Mouse (Mus musculus) midbrain, embryonic 15.5 days (tissue): ENCODE measurements at regions not wholly inside any gene's neighbourhood (a gene's known extent, or its start where the extent isn't known, plus 50 kb on each side); places are given as distances from the start of the nearest gene placed in this dataset.

ENCODE experiments used
- ATAC-seq: fragments of 200-750 bp; cut with Nextera tagmentation; replicated peaks from 2 replicates; pipeline ENCODE4 v1.8.0; 2017; ENCODE audit warnings: moderate TSS enrichment
- H3K27ac ChIP-seq: fragments of 300-500 bp; sonication (generic); 2 replicates; pipeline ENCODE4 v1.5.1; 2015; ENCODE audit warnings: mild to moderate bottlenecking, inconsistent platforms
- H3K27me3 ChIP-seq: fragments of 300-500 bp; sonication (generic); replicated peaks from 2 replicates; pipeline ENCODE4 v1.6.1; 2015; ENCODE audit warnings: inconsistent platforms
- H3K36me3 ChIP-seq: fragments of 300-500 bp; sonication (generic); replicated peaks from 2 replicates; pipeline ENCODE4 v1.6.1; 2015; ENCODE audit warnings: inconsistent platforms
- H3K4me1 ChIP-seq: fragments of 300-500 bp; sonication (generic); 2 replicates; pipeline ENCODE4 v1.6.1; 2015; ENCODE audit warnings: inconsistent platforms
- H3K4me2 ChIP-seq: fragments of 300-500 bp; sonication (generic); 2 replicates; pipeline ENCODE4 v1.6.1; 2015; ENCODE audit warnings: inconsistent platforms, mild to moderate bottlenecking, moderate library complexity
- H3K4me3 ChIP-seq: fragments of 300-500 bp; sonication (generic); 2 replicates; pipeline ENCODE4 v1.5.1; 2015; ENCODE audit warnings: mild to moderate bottlenecking, inconsistent platforms
- H3K9ac ChIP-seq: fragments of 300-500 bp; sonication (generic); 2 replicates; pipeline ENCODE4 v1.6.1; 2015; ENCODE audit warnings: mild to moderate bottlenecking, inconsistent platforms
- H3K9me3 ChIP-seq: fragments of 300-500 bp; sonication (generic); 2 replicates; pipeline ENCODE4 v1.6.1; 2016; ENCODE audit warnings: inconsistent platforms
- WGBS: fragments of 180-500 bp; shearing (Covaris S2); methylation state at CpG from one replicate; pipeline ENCODE4 v1.1.7; 2015; ENCODE audit warnings: mixed read lengths; 5-methylcytosine and 5-hydroxymethylcytosine counted together

DNA sequence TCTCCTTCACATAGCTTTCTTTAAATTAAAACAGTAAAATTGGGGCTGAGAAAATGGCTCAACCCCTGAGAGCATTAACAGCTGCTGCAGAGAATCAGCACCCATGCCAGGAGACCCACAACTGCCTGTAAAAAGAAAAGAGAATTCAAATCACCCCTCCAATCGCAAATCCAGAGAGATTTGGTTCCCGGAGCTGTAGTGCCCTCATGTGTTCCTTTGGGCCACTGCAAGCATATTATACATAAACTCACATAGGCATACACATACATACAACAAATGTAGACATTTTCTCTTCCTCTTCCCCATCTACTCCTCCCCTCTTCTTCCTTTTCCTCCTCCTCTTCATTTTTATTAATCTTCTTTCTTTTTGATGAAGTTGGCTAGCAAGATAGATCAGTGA, 616.5 kb downstream of the Dok5 start:
- no peaks in the 10 kb centered on the region for H3K27me3 ChIP-seq
- no peak overlapping the region for H3K4me2 ChIP-seq
- ATAC-seq = no peak
- no peak overlapping the region for H3K9ac ChIP-seq
- H3K4me3 ChIP-seq = no peak overlapping the region
- WGBS = 89% methylated on average over 2 of the region's 2 CpGs
- no peaks in the 10 kb centered on the region for H3K36me3 ChIP-seq
- peaks cover 7% of the 10 kb centered on the region for H3K4me1 ChIP-seq
- no peak overlapping the region for H3K27ac ChIP-seq
- H3K9me3 ChIP-seq = no peaks in the 10 kb centered on the region

GRCm38 (mm10) chr2:171333816-171334757, 602.5 kb downstream of the Dok5 start:
- no peak overlapping the region for H3K4me3 ChIP-seq
- WGBS = 41% methylated on average over 14 of the region's 14 CpGs
- no peak for ATAC-seq
- H3K36me3 ChIP-seq = no peaks in the 10 kb centered on the region
- 0 out of 2 replicates have a peak overlapping the region, but pooled peaks have one; percentile 29 for H3K27ac ChIP-seq
- H3K27me3 ChIP-seq = no peaks in the 10 kb centered on the region
- H3K4me1 ChIP-seq = peaks cover 9% of the 10 kb centered on the region; the same call in 1 of the 2 replicates
- H3K4me2 ChIP-seq = no peak overlapping the region
- H3K9ac ChIP-seq = 0 out of 2 replicates have a peak overlapping the region, but pooled peaks have one; percentile 20
- no peaks in the 10 kb centered on the region for H3K9me3 ChIP-seq

DNA sequence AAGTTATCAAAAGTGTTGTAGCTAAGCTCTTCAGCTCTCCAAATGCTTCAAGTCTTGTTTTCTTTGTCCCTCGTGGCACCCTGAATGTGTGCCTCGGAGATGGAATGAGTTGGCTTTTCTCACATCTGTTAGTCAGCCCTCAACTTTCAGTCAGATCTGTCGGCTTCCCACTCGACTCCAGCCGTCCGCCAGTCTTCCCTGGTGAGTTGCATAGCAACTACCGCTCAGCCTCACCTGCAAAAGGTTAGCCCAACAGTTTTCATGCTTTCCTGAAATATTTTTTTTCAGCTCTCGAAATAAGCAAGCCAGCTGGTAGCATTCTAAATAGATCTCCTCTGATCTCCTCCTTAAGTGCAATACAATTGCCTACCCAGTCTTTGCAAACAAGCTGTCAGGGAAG, 601.2 kb downstream of the Dok5 start:
- no peaks in the 10 kb centered on the region for H3K9me3 ChIP-seq
- no peaks in the 10 kb centered on the region for H3K36me3 ChIP-seq
- H3K4me3 ChIP-seq = no peak overlapping the region
- WGBS = 82% methylated on average over 8 of the region's 8 CpGs
- H3K4me2 ChIP-seq = no peak overlapping the region
- no peak overlapping the region for H3K27ac ChIP-seq
- peaks cover 9% of the 10 kb centered on the region; the same call in 1 of the 2 replicates for H3K4me1 ChIP-seq
- no peak overlapping the region for H3K9ac ChIP-seq
- H3K27me3 ChIP-seq = no peaks in the 10 kb centered on the region
- ATAC-seq = no peak

DNA sequence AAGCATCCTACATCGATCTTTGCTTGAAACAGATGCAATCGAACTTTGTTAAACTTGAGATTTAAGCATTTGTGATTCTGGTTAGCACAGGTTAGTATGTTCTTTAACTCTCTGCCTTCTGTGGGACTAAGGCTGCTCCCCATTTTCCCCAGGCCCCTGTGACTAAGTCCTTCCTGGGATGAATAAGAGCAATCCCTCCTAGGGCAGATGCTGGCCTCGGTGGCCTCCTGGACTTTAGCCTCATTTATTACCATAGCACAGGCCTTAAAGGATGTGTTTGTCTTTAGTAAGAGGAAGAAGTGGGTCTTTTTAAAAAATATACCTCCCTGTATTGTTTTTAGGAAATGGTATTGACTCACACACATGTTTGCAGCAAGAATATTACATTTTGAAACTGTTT, 599.9 kb downstream of the Dok5 start:
- Histone ChIP-seq H3K9ac (no peak overlapping the region), H3K27ac (no peak overlapping the region), H3K36me3 (no peaks in the 10 kb centered on the region), H3K4me1 (peaks cover 9% of the 10 kb centered on the region; the same call in 1 of the 2 replicates), H3K4me2 (no peak overlapping the region), H3K27me3 (no peaks in the 10 kb centered on the region), H3K9me3 (no peaks in the 10 kb centered on the region), H3K4me3 (no peak overlapping the region)
- WGBS = 93% methylated on average over 3 of the region's 3 CpGs
- no peak for ATAC-seq

GRCm38 (mm10) chr2:171326909-171327308, 595.3 kb downstream of the Dok5 start:
- ATAC-seq = no peak
- no peak overlapping the region for H3K4me2 ChIP-seq

DNA sequence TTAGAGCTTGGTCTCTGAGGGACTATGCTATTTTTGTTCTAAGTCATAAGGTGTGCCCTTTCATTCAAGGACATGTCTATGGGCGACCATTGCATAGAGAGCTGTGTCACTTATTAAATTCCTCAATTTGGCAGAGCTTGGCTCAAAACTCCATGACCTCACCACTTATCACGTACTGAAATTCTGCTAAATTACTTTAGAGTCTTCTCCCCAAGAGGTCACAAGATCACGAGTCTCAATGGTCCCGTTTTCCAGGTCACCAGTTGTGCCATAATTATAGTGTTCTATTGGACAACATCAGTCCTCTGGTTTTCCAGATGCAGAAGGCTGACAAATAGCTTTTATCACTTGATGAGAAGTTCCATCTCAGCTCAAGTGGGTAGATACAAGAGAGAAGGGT, 576.9 kb downstream of the Dok5 start:
- Histone ChIP-seq H3K27me3 (no peaks in the 10 kb centered on the region), H3K4me3 (no peak overlapping the region), H3K27ac (no peak overlapping the region), H3K9ac (no peak overlapping the region), H3K4me2 (no peak overlapping the region), H3K4me1 (peaks cover 6% of the 10 kb centered on the region), H3K9me3 (no peaks in the 10 kb centered on the region), H3K36me3 (no peaks in the 10 kb centered on the region)
- WGBS = 81% methylated on average over 4 of the region's 4 CpGs
- ATAC-seq = no peak

More at GRCm38 (mm10) chr2:171326909-171327308, 595.3 kb downstream of the Dok5 start:
- Histone ChIP-seq H3K4me1 (no peaks in the 10 kb centered on the region), H3K9ac (no peak overlapping the region), H3K4me3 (no peak overlapping the region), H3K36me3 (no peaks in the 10 kb centered on the region), H3K27me3 (no peaks in the 10 kb centered on the region), H3K9me3 (no peaks in the 10 kb centered on the region), H3K27ac (no peak overlapping the region)
- WGBS = 68% methylated on average over 3 of the region's 3 CpGs

DNA sequence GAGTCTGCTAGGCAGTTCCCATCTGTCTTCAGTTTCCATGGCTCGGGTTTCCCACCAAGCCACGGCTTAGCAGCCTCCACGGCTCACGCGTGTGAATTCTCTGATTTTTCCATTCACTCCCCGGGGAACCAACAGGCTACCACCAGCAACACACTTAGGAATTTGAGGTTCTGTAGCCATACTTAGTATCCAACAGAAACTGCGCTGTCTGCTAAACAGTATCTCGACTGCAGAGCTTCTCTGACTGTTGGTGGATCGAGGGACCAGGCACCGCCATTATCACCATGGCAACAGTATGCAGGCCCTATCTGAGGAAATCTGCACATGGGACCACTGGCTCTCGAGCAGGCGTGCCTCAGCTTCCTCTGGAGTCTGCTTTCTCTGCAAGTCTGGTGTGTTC, 574.4 kb downstream of the Dok5 start:
- Histone ChIP-seq H3K4me1 (peaks cover 6% of the 10 kb centered on the region), H3K27ac (no peak overlapping the region), H3K9ac (no peak overlapping the region), H3K4me3 (no peak overlapping the region), H3K27me3 (no peaks in the 10 kb centered on the region), H3K9me3 (no peaks in the 10 kb centered on the region), H3K4me2 (peak overlapping the region; percentile 12; the same call in 1 of the 2 replicates), H3K36me3 (no peaks in the 10 kb centered on the region)
- ATAC-seq = 0 out of 2 replicates have a peak, but pooled peaks have one; percentile 50
- WGBS = 47% methylated on average over 12 of the region's 12 CpGs

DNA sequence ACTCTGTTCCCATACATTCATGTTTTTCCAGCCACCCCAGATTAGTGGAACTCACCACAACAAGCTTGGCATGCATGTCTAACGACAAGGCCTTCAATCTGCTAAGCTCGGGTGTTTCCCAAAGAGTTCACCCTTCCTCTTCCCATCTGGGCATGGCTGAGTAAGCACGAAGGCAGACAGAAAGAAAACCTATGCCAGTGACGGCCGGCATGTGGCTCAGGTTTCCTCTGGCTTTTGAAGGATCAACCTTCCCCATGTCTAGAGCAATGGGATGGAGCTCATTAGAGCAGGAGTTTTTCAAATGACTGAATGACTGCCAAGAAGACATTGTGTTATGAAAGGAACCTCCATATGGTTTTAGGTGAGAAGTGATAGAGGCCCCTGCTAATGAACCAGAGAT, 566.9 kb downstream of the Dok5 start:
- ATAC-seq = no peak
- no peak overlapping the region for H3K4me3 ChIP-seq
- no peak overlapping the region for H3K27ac ChIP-seq
- WGBS = 28% methylated on average over 5 of the region's 5 CpGs
- H3K4me1 ChIP-seq = no peaks in the 10 kb centered on the region
- H3K9me3 ChIP-seq = no peaks in the 10 kb centered on the region
- H3K36me3 ChIP-seq = no peaks in the 10 kb centered on the region
- no peak overlapping the region for H3K9ac ChIP-seq
- no peak overlapping the region for H3K4me2 ChIP-seq
- H3K27me3 ChIP-seq = no peaks in the 10 kb centered on the region

DNA sequence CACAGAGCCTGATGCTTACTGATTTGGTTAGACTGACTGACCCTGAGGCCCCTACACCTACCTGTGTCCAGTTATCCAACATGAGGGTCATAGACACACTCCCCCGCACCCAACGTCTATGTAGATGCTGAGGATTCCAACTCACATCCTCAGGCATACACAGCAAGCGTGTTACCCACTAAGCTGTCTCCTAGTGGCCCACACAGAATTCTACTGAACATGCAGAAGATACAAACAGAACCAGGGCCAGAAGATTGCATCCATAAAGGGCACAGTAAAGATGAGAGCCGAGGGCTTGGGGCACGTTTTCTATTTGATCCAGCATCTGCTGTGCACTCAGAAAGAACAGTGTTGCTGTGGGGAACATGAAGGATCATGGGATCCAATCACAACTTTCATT, 564.0 kb downstream of the Dok5 start:
- H3K36me3 ChIP-seq = no peaks in the 10 kb centered on the region
- no peak overlapping the region for H3K9ac ChIP-seq
- H3K4me3 ChIP-seq = no peak overlapping the region
- H3K27ac ChIP-seq = no peak overlapping the region
- no peaks in the 10 kb centered on the region for H3K27me3 ChIP-seq
- no peak for ATAC-seq
- no peak overlapping the region for H3K4me2 ChIP-seq
- 87% methylated on average over 5 of the region's 5 CpGs for WGBS
- H3K4me1 ChIP-seq = no peaks in the 10 kb centered on the region
- H3K9me3 ChIP-seq = no peaks in the 10 kb centered on the region

DNA sequence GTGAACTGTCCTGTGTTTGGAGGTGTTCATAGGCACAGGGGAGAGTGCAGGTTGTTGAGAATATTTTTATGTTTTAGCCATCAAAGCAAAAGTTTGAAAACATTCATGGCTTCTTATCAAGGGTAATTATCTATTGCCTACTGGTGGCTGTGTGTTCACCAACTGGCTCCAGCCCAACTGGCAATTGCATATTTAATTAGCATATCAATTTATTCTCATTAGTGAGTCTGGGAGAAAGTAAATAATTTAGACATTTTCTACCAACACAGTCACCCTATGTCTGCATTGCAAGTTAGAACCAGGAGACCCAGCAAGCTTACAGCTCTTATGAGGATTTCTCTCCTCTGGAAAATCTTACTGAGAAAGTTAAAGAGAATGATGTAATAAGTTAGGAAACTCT, 561.0 kb downstream of the Dok5 start:
- Histone ChIP-seq H3K9ac (no peak overlapping the region), H3K4me2 (no peak overlapping the region), H3K4me3 (no peak overlapping the region), H3K27ac (no peak overlapping the region), H3K9me3 (no peaks in the 10 kb centered on the region), H3K36me3 (no peaks in the 10 kb centered on the region), H3K27me3 (no peaks in the 10 kb centered on the region), H3K4me1 (no peaks in the 10 kb centered on the region)
- no peak for ATAC-seq

DNA sequence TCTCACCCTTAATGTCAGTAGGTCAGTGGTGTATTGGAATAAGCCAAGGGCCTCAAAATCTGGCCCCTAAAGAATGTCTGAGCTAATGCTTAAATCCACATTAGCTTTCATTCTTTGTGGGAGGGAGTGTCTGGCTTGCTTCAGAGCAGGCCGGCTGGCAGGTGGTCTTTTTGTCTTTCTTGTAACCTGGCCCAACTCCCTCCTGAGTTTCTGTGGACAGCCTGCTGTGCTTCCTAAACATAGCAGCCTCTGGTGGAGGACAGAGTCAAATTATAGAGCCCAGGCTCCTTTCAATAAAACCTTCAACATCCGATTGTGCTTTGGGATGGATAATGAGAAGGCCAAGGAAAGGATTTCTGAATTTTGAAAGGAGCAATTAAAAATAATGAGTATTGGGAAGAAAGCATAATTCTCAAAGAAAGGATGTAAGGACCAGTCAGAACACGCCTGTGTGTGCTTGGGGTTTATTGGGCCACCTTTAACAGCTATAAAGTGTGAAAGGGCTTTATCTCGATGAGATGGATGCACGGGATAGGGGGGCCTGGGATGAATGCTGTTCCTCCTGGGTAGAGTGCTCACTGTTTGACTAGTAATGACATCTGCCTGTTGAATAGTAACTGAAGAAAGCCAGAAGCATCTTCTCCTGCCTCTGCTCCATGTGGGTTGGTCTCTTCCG, 554.2 kb downstream of the Dok5 start:
- no peaks in the 10 kb centered on the region for H3K27me3 ChIP-seq
- no peaks in the 10 kb centered on the region for H3K36me3 ChIP-seq
- ATAC-seq = no peak
- H3K9me3 ChIP-seq = 0 out of 2 replicates have a peak, but pooled peaks cover 7% of the 10 kb centered on the region
- H3K27ac ChIP-seq = no peak overlapping the region
- H3K4me3 ChIP-seq = no peak overlapping the region
- 22% methylated on average over 6 of the region's 6 CpGs for WGBS
- H3K4me1 ChIP-seq = no peaks in the 10 kb centered on the region
- H3K4me2 ChIP-seq = no peak overlapping the region
- H3K9ac ChIP-seq = no peak overlapping the region

GRCm38 (mm10) chr2:171280132-171280531, 548.5 kb downstream of the Dok5 start:
- no peaks in the 10 kb centered on the region for H3K36me3 ChIP-seq
- 0 out of 2 replicates have a peak, but pooled peaks cover 7% of the 10 kb centered on the region for H3K9me3 ChIP-seq
- H3K27me3 ChIP-seq = no peaks in the 10 kb centered on the region
- no peak for ATAC-seq
- H3K4me1 ChIP-seq = no peaks in the 10 kb centered on the region
- no peak overlapping the region for H3K27ac ChIP-seq
- no peak overlapping the region for H3K4me2 ChIP-seq
- no peak overlapping the region for H3K9ac ChIP-seq
- WGBS = 81% methylated on average over 3 of the region's 3 CpGs
- H3K4me3 ChIP-seq = no peak overlapping the region
